Mouse (Mus musculus) heart, embryonic 14.5 days (tissue): ENCODE measurements at regions not wholly inside any gene's neighbourhood (a gene's known extent, or its start where the extent isn't known, plus 50 kb on each side); places are given as distances from the start of the nearest gene placed in this dataset.
A peak's percentile ranks its signal among the peaks of the same experiment; 100 is the strongest.

ENCODE experiments used
- ATAC-seq: fragments of 200-750 bp; cut with Nextera tagmentation; 2 replicates; pipeline ENCODE4 v1.8.0; 2017; ENCODE audit warnings: low read depth, moderate TSS enrichment; ENCODE audit not compliant: insufficient number of reproducible peaks, insufficient read depth, low FRiP score
- H3K27ac ChIP-seq, 2 experiments: fragments of 200-500 bp in 1 of 2; fragments of 300-500 bp in 1 of 2; sonication (generic) in 1 of 2; replicated peaks in 1 of 2; 2 replicates each; pipeline ENCODE4 v1.5.1; 2012 to 2014; ENCODE audit warnings: low read depth in 2 of 2, low read length in 2 of 2, control low read depth in 1 of 2, mild to moderate bottlenecking in 1 of 2, mixed read lengths in 1 of 2; ENCODE audit not compliant: control insufficient read depth in 1 of 2, insufficient read depth in 1 of 2
- H3K27me3 ChIP-seq: fragments of 300-500 bp; sonication (generic); 2 replicates; pipeline ENCODE4 v1.6.1; 2014; ENCODE audit warnings: mild to moderate bottlenecking, low read length, control low read depth; ENCODE audit not compliant: control insufficient read depth, insufficient read depth
- H3K36me3 ChIP-seq: fragments of 300-500 bp; sonication (generic); 2 replicates; pipeline ENCODE4 v1.6.1; 2014; ENCODE audit warnings: mild to moderate bottlenecking, control low read depth, low read length, mixed read lengths; ENCODE audit not compliant: control insufficient read depth, insufficient read depth
- H3K4me1 ChIP-seq, 2 experiments: fragments of 200-500 bp in 1 of 2; fragments of 300-500 bp in 1 of 2; sonication (generic) in 1 of 2; 2 replicates each; pipeline ENCODE4 v1.6.1; 2012 to 2014; ENCODE audit warnings: low read length in 2 of 2, control low read depth in 1 of 2, mixed read lengths in 1 of 2; ENCODE audit not compliant: control insufficient read depth in 2 of 2, insufficient read depth in 2 of 2
- H3K4me2 ChIP-seq: fragments of 300-500 bp; sonication (generic); 2 replicates; pipeline ENCODE4 v1.6.1; 2014; ENCODE audit warnings: mild to moderate bottlenecking, low read length
- H3K4me3 ChIP-seq, 2 experiments: fragments of 200-500 bp in 1 of 2; fragments of 300-500 bp in 1 of 2; sonication (generic) in 1 of 2; 2 replicates each; pipeline ENCODE4 v1.5.1; 2012 to 2014; ENCODE audit warnings: low read length in 2 of 2, mild to moderate bottlenecking in 2 of 2, control low read depth in 1 of 2, low read depth in 1 of 2, moderate library complexity in 1 of 2; ENCODE audit not compliant: control insufficient read depth in 1 of 2, insufficient read depth in 1 of 2
- H3K9ac ChIP-seq: fragments of 300-500 bp; sonication (generic); 2 replicates; pipeline ENCODE4 v1.6.1; 2014; ENCODE audit warnings: mild to moderate bottlenecking, low read length
- H3K9me3 ChIP-seq: fragments of 300-500 bp; sonication (generic); 2 replicates; pipeline ENCODE4 v1.6.1; 2016; ENCODE audit warnings: low read length, control low read depth; ENCODE audit not compliant: control insufficient read depth
- WGBS: fragments of 180-500 bp; shearing (Covaris S2); extraction: QIAGEN DNeasy Blood & Tissue Kit; methylation state at CpG from one replicate; pipeline ENCODE4 v1.1.7; 2014; 5-methylcytosine and 5-hydroxymethylcytosine counted together

- H3K36me3 ChIP-seq = no peaks in the 10 kb centered on the region
- no peaks in the 10 kb centered on the region for H3K9me3 ChIP-seq
- H3K27ac ChIP-seq = no peak overlapping the region
- H3K4me1 ChIP-seq = 0 out of 4 replicates have a peak, but pooled peaks cover 0 to under 1% of the 10 kb centered on the region in 2 experiments
- no peak overlapping the region for H3K9ac ChIP-seq
- H3K27me3 ChIP-seq = no peaks in the 10 kb centered on the region
- ATAC-seq = no peak
- no peak overlapping the region for H3K4me3 ChIP-seq
- H3K4me2 ChIP-seq = no peak overlapping the region
These were observed 477.9 kb upstream of the A1bg start for GRCm38 (mm10) chr15:61400720-61401119.

DNA sequence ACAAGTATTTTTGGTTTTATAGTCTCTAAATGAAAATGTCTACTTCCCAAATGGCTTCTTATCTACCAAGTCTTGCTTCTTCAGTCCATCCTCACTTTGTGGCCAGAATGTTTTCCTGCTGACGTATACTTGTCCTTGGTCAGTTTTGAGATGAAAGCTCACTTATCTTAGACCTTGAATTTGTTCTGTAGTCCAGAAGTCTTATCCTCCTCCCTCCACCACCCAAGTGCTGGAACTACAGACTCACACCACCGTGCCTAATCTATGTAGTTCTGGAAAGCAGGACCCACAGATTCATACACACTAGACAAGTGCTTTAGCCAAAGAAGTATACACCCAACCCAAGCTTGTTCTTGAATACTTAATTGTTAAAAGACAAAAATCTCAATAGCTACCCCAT, 477.2 kb upstream of the A1bg start:
- H3K36me3 ChIP-seq = no peaks in the 10 kb centered on the region
- no peak overlapping the region for H3K4me3 ChIP-seq
- WGBS = 47% methylated on average over 2 of the region's 2 CpGs
- H3K4me1 ChIP-seq = peaks cover 0 to 5% of the 10 kb centered on the region in 2 experiments; a peak in 2 of 4 replicates
- no peak overlapping the region for H3K9ac ChIP-seq
- H3K4me2 ChIP-seq = no peak overlapping the region
- no peaks in the 10 kb centered on the region for H3K27me3 ChIP-seq
- no peaks in the 10 kb centered on the region for H3K9me3 ChIP-seq
- no peak for ATAC-seq
- no peak overlapping the region for H3K27ac ChIP-seq

- ATAC-seq = no peak
- Histone ChIP-seq H3K4me1 (peaks cover 0 to 5% of the 10 kb centered on the region in 2 experiments; a peak in 2 of 4 replicates), H3K27ac (no peak overlapping the region), H3K4me2 (no peak overlapping the region), H3K9ac (no peak overlapping the region), H3K4me3 (no peak overlapping the region), H3K36me3 (no peaks in the 10 kb centered on the region), H3K27me3 (no peaks in the 10 kb centered on the region), H3K9me3 (no peaks in the 10 kb centered on the region)
- WGBS = 62% methylated on average over 3 of the region's 3 CpGs
These were observed 476.0 kb upstream of the A1bg start for GRCm38 (mm10) chr15:61398829-61399228.

DNA sequence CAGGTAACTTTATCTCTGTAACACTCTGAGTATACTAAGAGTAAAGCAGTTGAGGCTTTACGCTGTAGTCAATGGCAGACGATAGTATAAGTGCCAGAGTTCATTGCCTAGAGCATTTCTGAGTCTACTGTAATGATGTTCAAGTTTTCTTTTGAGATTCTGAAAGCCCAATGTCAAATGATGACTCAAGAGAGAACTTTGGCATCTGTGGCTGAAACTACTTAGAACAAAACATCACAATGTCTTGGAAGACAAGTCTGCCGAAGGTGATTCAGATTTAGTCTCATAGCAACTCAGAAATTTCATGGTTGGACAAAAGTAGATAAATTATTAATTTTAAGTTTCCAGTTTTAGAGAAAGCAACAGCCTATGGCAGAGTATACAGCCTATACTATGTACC, 474.2 kb upstream of the A1bg start:
- Histone ChIP-seq H3K36me3 (no peaks in the 10 kb centered on the region), H3K27ac (no peak overlapping the region), H3K9me3 (no peaks in the 10 kb centered on the region), H3K9ac (no peak overlapping the region), H3K27me3 (no peaks in the 10 kb centered on the region), H3K4me3 (no peak overlapping the region), H3K4me1 (peaks cover 0 to 5% of the 10 kb centered on the region in 2 experiments; a peak in 2 of 4 replicates), H3K4me2 (no peak overlapping the region)
- no peak for ATAC-seq
- WGBS = 81% methylated on average over 3 of the region's 3 CpGs

- Histone ChIP-seq H3K9me3 (no peaks in the 10 kb centered on the region), H3K36me3 (no peaks in the 10 kb centered on the region), H3K4me2 (peak overlapping the region; percentile 2), H3K4me3 (no peak overlapping the region), H3K27ac (peak overlapping the region in 1 of 2 experiments; percentile 74; a peak in 3 of 4 replicates), H3K27me3 (no peaks in the 10 kb centered on the region), H3K4me1 (peaks cover 0 to 5% of the 10 kb centered on the region in 2 experiments; a peak in 2 of 4 replicates), H3K9ac (no peak overlapping the region)
- WGBS = 11% methylated on average over 8 of the region's 8 CpGs
- ATAC-seq = no peak; the same call in 1 of the 2 replicates
These were observed 472.5 kb upstream of the A1bg start for GRCm38 (mm10) chr15:61395296-61395826.

- Histone ChIP-seq H3K4me2 (no peak overlapping the region), H3K36me3 (no peaks in the 10 kb centered on the region)
- WGBS = 33% methylated on average over 3 of the region's 3 CpGs
These were observed 457.9 kb upstream of the A1bg start for GRCm38 (mm10) chr15:61380666-61381065.

GRCm38 (mm10) chr15:61366276-61366675, 443.5 kb upstream of the A1bg start:
- 64% methylated on average over 3 of the region's 3 CpGs for WGBS
- Histone ChIP-seq H3K4me3 (no peak overlapping the region), H3K4me1 (no peaks in the 10 kb centered on the region), H3K36me3 (no peaks in the 10 kb centered on the region), H3K27me3 (no peaks in the 10 kb centered on the region), H3K4me2 (no peak overlapping the region), H3K27ac (0 out of 4 replicates have a peak overlapping the region, but pooled peaks of 1 of the 2 experiments have one; percentile 24), H3K9ac (no peak overlapping the region), H3K9me3 (no peaks in the 10 kb centered on the region)
- ATAC-seq = no peak

More at GRCm38 (mm10) chr15:61380666-61381065, 457.9 kb upstream of the A1bg start:
- Histone ChIP-seq H3K27ac (no peak overlapping the region), H3K27me3 (no peaks in the 10 kb centered on the region), H3K4me3 (no peak overlapping the region), H3K4me1 (peaks cover 0 to 4% of the 10 kb centered on the region in 2 experiments; a peak in 1 of 4 replicates), H3K9ac (no peak overlapping the region), H3K9me3 (no peaks in the 10 kb centered on the region)
- no peak for ATAC-seq

DNA sequence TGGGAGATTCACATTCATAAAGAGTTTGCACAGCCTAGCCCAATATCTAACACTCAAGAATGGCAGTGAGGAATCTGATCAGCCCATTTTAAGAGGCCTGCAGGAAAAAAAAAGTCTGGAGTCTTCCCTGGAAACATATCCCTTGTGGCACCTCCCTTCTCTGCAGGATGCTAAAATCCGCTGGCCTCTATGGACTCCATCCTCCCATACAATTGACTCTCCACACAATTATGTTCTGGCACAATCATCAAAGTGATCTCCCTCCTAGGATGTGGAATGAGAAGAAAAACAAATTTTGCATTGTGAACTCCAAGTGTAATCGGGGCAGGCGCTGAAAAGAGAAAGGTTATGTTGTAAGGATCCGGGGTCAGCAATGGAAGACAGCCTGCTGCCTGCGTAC, 442.7 kb upstream of the A1bg start:
- peak overlapping the region in 1 of 2 experiments; percentile 24; a peak in 1 of 4 replicates for H3K27ac ChIP-seq

More for the DNA sequence above, 442.7 kb upstream of the A1bg start:
- 77% methylated on average over 5 of the region's 5 CpGs for WGBS
- Histone ChIP-seq H3K36me3 (no peaks in the 10 kb centered on the region), H3K9ac (no peak overlapping the region), H3K4me1 (no peaks in the 10 kb centered on the region), H3K9me3 (no peaks in the 10 kb centered on the region), H3K4me2 (no peak overlapping the region), H3K4me3 (no peak overlapping the region), H3K27me3 (no peaks in the 10 kb centered on the region)
- ATAC-seq = no peak
